8 mouse cellular contexts compared by ENCODE assay signal in genomic region chr4:41313722-41314121, GRCm38 (mm10). TPM values are rescaled to one million over a fixed set of nuclear protein-coding genes. Genes with fewer than 3 reads are reported as not detected.
A peak's percentile ranks its signal among the peaks of the same experiment; 100 is the strongest.
DNase-seq lines count a peak whose midpoint lies in the region; ATAC-seq and TF ChIP-seq lines count a peak whose summit lies in the region.

No protein-coding gene starts in this region.

- peak; percentile 26 for DNase-seq in cerebellum, adult 9-10 months
- no peak for DNase-seq in cerebellum, adult 8-10 months
- DNase-seq in testis, postnatal 14 days (ENCODE audit: low spot score) = no peak
- no peak for DNase-seq in intestine, embryonic 14.5 days (ENCODE audit: low spot score)
- no peak for DNase-seq in midbrain, embryonic 14.5 days
- DNase-seq in urinary bladder, postnatal 25 days (ENCODE audit: low spot score) = no peak
- no peak for DNase-seq in urinary bladder, postnatal 36 days (ENCODE audit: low spot score in 2 of 2)

- peak overlapping the region; percentile 78 for H3K4me2 ChIP-seq in intestine, embryonic 14.5 days (ENCODE audit: low read length)
- H3K4me2 ChIP-seq in midbrain, embryonic 14.5 days (ENCODE audit: low read length) = peak overlapping the region; percentile 90

- H3K9me3 ChIP-seq in intestine, embryonic 14.5 days (ENCODE audit: control insufficient read depth, low read length) = no peaks in the 10 kb centered on the region
- H3K9me3 ChIP-seq in midbrain, embryonic 14.5 days (ENCODE audit: control insufficient read depth, low read length) = no peaks in the 10 kb centered on the region

- H3K27me3 ChIP-seq in testis, adult 2 months (ENCODE audit: control insufficient read depth, insufficient read depth, low read length) = no peaks in the 10 kb centered on the region
- H3K27me3 ChIP-seq in intestine, embryonic 14.5 days (replicated peaks; ENCODE audit: control insufficient read depth, insufficient read depth, low read length) = no peaks in the 10 kb centered on the region
- no peaks in the 10 kb centered on the region for H3K27me3 ChIP-seq in midbrain, embryonic 14.5 days (ENCODE audit: control insufficient read depth, insufficient read depth, low read length)

- H3K4me1 ChIP-seq in testis, adult 2 months (ENCODE audit: control insufficient read depth, insufficient read depth, low read length) = peaks cover 8% of the 10 kb centered on the region
- peaks cover 6% of the 10 kb centered on the region for H3K4me1 ChIP-seq in intestine, embryonic 14.5 days (replicated peaks; ENCODE audit: control insufficient read depth, insufficient read depth, low read length)
- peaks cover 14% of the 10 kb centered on the region for H3K4me1 ChIP-seq in midbrain, embryonic 14.5 days (ENCODE audit: control insufficient read depth, insufficient read depth, low read length)

- peak overlapping the region; percentile 82 for H3K27ac ChIP-seq in testis, adult 2 months (ENCODE audit: control insufficient read depth, insufficient read depth, low read depth, low read length)
- peak overlapping the region; percentile 96 for H3K27ac ChIP-seq in intestine, embryonic 14.5 days (ENCODE audit: low read depth)
- H3K27ac ChIP-seq in midbrain, embryonic 14.5 days (replicated peaks; ENCODE audit: low read depth, low read length) = peak overlapping the region; percentile 79

- peak overlapping the region; percentile 87 for H3K4me3 ChIP-seq in testis, adult 2 months (ENCODE audit: control insufficient read depth, low read depth, low read length)
- H3K4me3 ChIP-seq in intestine, embryonic 14.5 days (ENCODE audit: low read depth, low read length) = peak overlapping the region; percentile 96
- H3K4me3 ChIP-seq in midbrain, embryonic 14.5 days (replicated peaks; ENCODE audit: low read depth, low read length) = peak overlapping the region; percentile 99

- TF ChIP-seq CTCF in testis, adult 2 months (IDR thresholded peaks at IDR 0.05; ENCODE audit: control insufficient read depth, insufficient read depth, insufficient replicate concordance, low read depth, low read length) = no peak

- no peak for TF ChIP-seq POLR2A in testis, adult 2 months (IDR thresholded peaks at IDR 0.05; ENCODE audit: control insufficient read depth, low read depth, low read length)

- H3K36me3 ChIP-seq in testis, adult 2 months (ENCODE audit: control insufficient read depth, insufficient read depth, low read length) = peaks cover 3% of the 10 kb centered on the region; the same call in 1 of the 2 replicates
- peaks cover 39% of the 10 kb centered on the region for H3K36me3 ChIP-seq in intestine, embryonic 14.5 days (ENCODE audit: control insufficient read depth, insufficient read depth, low read length)
- H3K36me3 ChIP-seq in midbrain, embryonic 14.5 days (ENCODE audit: control insufficient read depth, insufficient read depth, low read length) = peaks cover 33% of the 10 kb centered on the region

- 14% methylated on average over 14 of the region's 14 CpGs for WGBS in intestine, embryonic 14.5 days
- WGBS in midbrain, embryonic 14.5 days = 21% methylated on average over 14 of the region's 14 CpGs

- H3K9ac ChIP-seq in intestine, embryonic 14.5 days (ENCODE audit: low read length) = peak overlapping the region; percentile 89
- H3K9ac ChIP-seq in midbrain, embryonic 14.5 days (replicated peaks; ENCODE audit: low read length) = peak overlapping the region; percentile 89

- ATAC-seq in intestine, embryonic 14.5 days (replicated peaks; ENCODE audit: low FRiP score, low TSS enrichment, low read depth) = no peak; the same call in 1 of the 2 replicates
- no peak for ATAC-seq in midbrain, embryonic 14.5 days (ENCODE audit: low FRiP score, low TSS enrichment)

RNA-seq across cellular contexts. Expression of gene Dcaf12, which starts 1.0 kb away (rescaled TPM):
- 71.2 and 84.7 TPM in 2 replicates for polyA plus RNA-seq in testis, adult 2 months (2012; rRNA removed)
- 44.2 and 44.9 TPM in 2 replicates for polyA plus RNA-seq in intestine, embryonic 14.5 days (2014; fragmentation: Nextera tagmentation; extraction: Ambion mirVana)
- 63.6 and 66.6 TPM in 2 replicates for polyA plus RNA-seq in midbrain, embryonic 14.5 days (2014; fragmentation: Nextera tagmentation; extraction: Ambion mirVana)

RNA-seq across cellular contexts. Expression of gene Ubap1, which starts 35.1 kb away (rescaled TPM):
- 44.2 and 47.8 TPM in 2 replicates for polyA plus RNA-seq in testis, adult 2 months (2012; rRNA removed)
- 50.5 and 54.8 TPM in 2 replicates for polyA plus RNA-seq in intestine, embryonic 14.5 days (2014; fragmentation: Nextera tagmentation; extraction: Ambion mirVana)
- polyA plus RNA-seq in midbrain, embryonic 14.5 days (2014; fragmentation: Nextera tagmentation; extraction: Ambion mirVana) = 58.4 and 77.2 TPM in 2 replicates

RNA-seq across cellular contexts. Expression of gene Ubap2, which starts 38.8 kb away (rescaled TPM):
- 201 and 203 TPM in 2 replicates for polyA plus RNA-seq in testis, adult 2 months (2012; rRNA removed)
- polyA plus RNA-seq in intestine, embryonic 14.5 days (2014; fragmentation: Nextera tagmentation; extraction: Ambion mirVana) = 55.1 TPM in 2 replicates
- polyA plus RNA-seq in midbrain, embryonic 14.5 days (2014; fragmentation: Nextera tagmentation; extraction: Ambion mirVana) = 41.9 and 56.2 TPM in 2 replicates
